9 mouse cellular contexts compared by ENCODE assay signal in the genomic region with DNA sequence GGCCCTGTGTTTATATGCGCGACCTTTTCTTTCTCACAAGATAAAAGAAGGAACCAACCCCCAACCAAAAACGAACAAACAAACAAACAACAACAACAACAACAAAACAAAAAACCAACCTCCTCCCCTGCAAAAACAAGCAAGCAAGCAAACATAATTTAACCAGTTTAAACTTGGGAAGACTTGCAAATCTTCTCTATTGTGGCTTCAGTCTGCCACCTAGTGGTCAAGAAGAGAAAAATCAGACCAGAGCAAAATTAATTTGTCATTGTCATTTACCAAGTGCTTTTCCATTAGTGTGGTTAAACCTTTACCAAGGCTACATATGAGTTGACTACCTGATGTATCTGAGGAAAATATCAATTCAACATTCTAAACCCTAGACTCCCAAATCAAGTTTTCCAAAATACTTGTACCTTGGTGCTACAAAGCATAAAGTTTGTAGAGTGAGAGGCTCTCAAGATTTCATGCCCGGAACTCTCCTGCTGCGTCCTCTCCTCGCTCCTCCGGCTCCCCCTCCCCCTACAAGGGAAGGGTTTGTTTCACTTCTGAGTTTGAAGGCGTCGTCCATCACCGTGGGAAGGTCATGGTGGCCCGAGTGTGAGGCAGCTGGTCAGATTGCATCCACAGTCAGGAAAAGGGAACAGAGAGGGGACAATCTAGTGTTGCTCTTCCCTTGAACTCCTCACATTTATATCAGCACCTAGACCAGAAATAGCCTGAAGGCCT. TPM values are rescaled to one million over a fixed set of nuclear protein-coding genes. Genes with fewer than 3 reads are reported as not detected.
DNase-seq lines count a peak whose midpoint lies in the region; ATAC-seq and TF ChIP-seq lines count a peak whose summit lies in the region.
"Had no signal": no experiment of that assay in that cellular context is flagged by ENCODE, and none has a peak within 500 bp of the region (broad histone marks: within the 10 kb centered on the region; RNA-seq: fewer than 3 reads in every experiment).

No protein-coding gene starts in this region.

- 24% methylated on average over 11 of the region's 11 CpGs for WGBS in limb, embryonic 14.5 days
- WGBS in limb, embryonic 10.5 days = 23% methylated on average over 11 of the region's 11 CpGs

- H3K9ac ChIP-seq in limb, embryonic 14.5 days (ENCODE audit: low read depth, low read length, severe bottlenecking) = no peak overlapping the region

- H3K27me3 ChIP-seq in limb, embryonic 14.5 days (ENCODE audit: control insufficient read depth, insufficient read depth, low read length) = no peaks in the 10 kb centered on the region
- H3K27me3 ChIP-seq in limb, embryonic 10.5 days (ENCODE audit: low read depth, poor library complexity, severe bottlenecking) = no peaks in the 10 kb centered on the region
- H3K27me3 ChIP-seq in Patski = no peaks in the 10 kb centered on the region

- peak; percentile 61 for DNase-seq in limb, embryonic 14.5 days (ENCODE audit: low spot score)
- DNase-seq in limb, embryonic 10.5 days (ENCODE audit: low spot score) = no peak
- no peak for DNase-seq in Patski (ENCODE audit: low read depth, low spot score)
- DNase-seq in embryo, embryonic 9.5 days (ENCODE audit: extremely low spot score) = peak; percentile 52
- peak; percentile 30 for DNase-seq in lung, postnatal 25 days (ENCODE audit: low spot score)
- no peak for DNase-seq in gastrocnemius, postnatal 10 days
- no peak for DNase-seq in thymus, postnatal 4 days
- DNase-seq in ovary, postnatal 36 days (ENCODE audit: low spot score) = no peak

- H3K9me3 ChIP-seq in limb, embryonic 14.5 days (ENCODE audit: control insufficient read depth, low read length) = no peaks in the 10 kb centered on the region
- H3K9me3 ChIP-seq in limb, embryonic 10.5 days (replicated peaks) = no peaks in the 10 kb centered on the region

- no peak for TF ChIP-seq POLR2A in limb, embryonic 14.5 days (IDR thresholded peaks at IDR 0.05; ENCODE audit: borderline replicate concordance, extremely low read depth, insufficient read depth, insufficient read length)

- CTCF ChIA-PET in Patski (lab: Charles Lee) = interaction anchor here (0.7 to 1.8 kb wide), 4 partner anchors 9 to 262 kb away, joined by 3 to 8 read pairs (median 4); no protein-coding TSS in a partner anchor

- ATAC-seq in limb, embryonic 14.5 days (ENCODE audit: low FRiP score, low read depth) = 0 out of 2 replicates have a peak, but pooled peaks have one; percentile 23
- ATAC-seq in Patski = no peak

- no peak overlapping the region for H3K27ac ChIP-seq in limb, embryonic 14.5 days (replicated peaks; ENCODE audit: low read depth, low read length)
- no peak overlapping the region for H3K27ac ChIP-seq in limb, embryonic 10.5 days

- POLR2A ChIA-PET in Patski (lab: Charles Lee) = no interaction called here

- no peaks in the 10 kb centered on the region for H3K36me3 ChIP-seq in limb, embryonic 14.5 days (ENCODE audit: control insufficient read depth, insufficient read depth, low read length)
- H3K36me3 ChIP-seq in limb, embryonic 10.5 days = no peaks in the 10 kb centered on the region

- no peak overlapping the region for H3K4me2 ChIP-seq in limb, embryonic 14.5 days (replicated peaks; ENCODE audit: low read depth, low read length, severe bottlenecking)

- TF ChIP-seq CTCF in Patski (IDR thresholded peaks at IDR 0.05) = peak; percentile 55

- H3K4me3 ChIP-seq in limb, embryonic 14.5 days (replicated peaks; ENCODE audit: low read length) = no peak overlapping the region
- no peak overlapping the region for H3K4me3 ChIP-seq in limb, embryonic 10.5 days

- no peaks in the 10 kb centered on the region for H3K4me1 ChIP-seq in limb, embryonic 14.5 days (ENCODE audit: control insufficient read depth, insufficient read depth, low read length)
- no peaks in the 10 kb centered on the region for H3K4me1 ChIP-seq in limb, embryonic 10.5 days

- in situ Hi-C loops in Patski (cut with MboI; ENCODE audit: low pct_unique_long_range_greater_than_20kb) = loop anchor here (10.0 kb wide), 1 partner anchor 261 kb away; no protein-coding TSS in a partner anchor

RNA-seq across cellular contexts. Expression of gene Rfc4, which starts 8.0 kb away (rescaled TPM):
- polyA plus RNA-seq in limb, embryonic 14.5 days (2012; rRNA removed) = 9.0 and 12.1 TPM in 2 replicates
- 90.1 and 91.4 TPM in 2 replicates for polyA plus RNA-seq in limb, embryonic 14.5 days (2014; fragmentation: Nextera tagmentation; extraction: Ambion mirVana)
- polyA plus RNA-seq in limb, embryonic 10.5 days (2016; fragmentation: Nextera tagmentation; extraction: Ambion mirVana) = 226 and 229 TPM in 2 replicates
- polyA plus RNA-seq in Patski (2021) = 25.8 TPM
- total RNA-seq in gastrocnemius, postnatal 10 days (2021) = 1 to 10 TPM; 7.4 to 8.2 TPM

RNA-seq across cellular contexts. Expression of gene Adipoq, which starts 10.8 kb away (rescaled TPM):
- 0.29 and 0.38 TPM in 2 replicates for polyA plus RNA-seq in limb, embryonic 14.5 days (2012; rRNA removed)
- polyA plus RNA-seq in limb, embryonic 14.5 days (2014; fragmentation: Nextera tagmentation; extraction: Ambion mirVana) = 0.26 TPM in 1 of 2 replicates, not detected in the other
- polyA plus RNA-seq in limb, embryonic 10.5 days (2016; fragmentation: Nextera tagmentation; extraction: Ambion mirVana) = not detected in 2 replicates
- polyA plus RNA-seq in Patski (2021) = not detected
- 10 to 100 TPM; 12.4 to 15.1 TPM for total RNA-seq in gastrocnemius, postnatal 10 days (2021)
- polyA plus RNA-seq: neural tube, embryonic 14.5 days had no signal

RNA-seq across cellular contexts. Expression of gene Eif4a2, which starts 28.3 kb away (rescaled TPM):
- polyA plus RNA-seq in limb, embryonic 14.5 days (2012; rRNA removed) = 640 and 683 TPM in 2 replicates
- polyA plus RNA-seq in limb, embryonic 14.5 days (2014; fragmentation: Nextera tagmentation; extraction: Ambion mirVana) = 260 and 283 TPM in 2 replicates
- polyA plus RNA-seq in limb, embryonic 10.5 days (2016; fragmentation: Nextera tagmentation; extraction: Ambion mirVana) = 161 and 181 TPM in 2 replicates
- polyA plus RNA-seq in Patski (2021) = 578 TPM
- 100 to 1,000 TPM; 272 to 309 TPM for total RNA-seq in gastrocnemius, postnatal 10 days (2021)

Comparison
In these comparisons a context has a peak if more than half of its experiments do, and no peak if none do; other contexts are left out.
1. DNase-seq: peak in limb, embryonic 14.5 days (single experiment), embryo, embryonic 9.5 days (single experiment) and lung, postnatal 25 days (single experiment); none in limb, embryonic 10.5 days (single experiment), Patski (single experiment), gastrocnemius, postnatal 10 days (single experiment), thymus, postnatal 4 days (single experiment) and ovary, postnatal 36 days (single experiment).